Mouse (Mus musculus) neural tube, embryonic 13.5 days (tissue): ENCODE measurements around the gene Ppp1r26. TPM values are rescaled to one million over a fixed set of nuclear protein-coding genes. Genes with fewer than 3 reads are reported as not detected.
A peak's percentile ranks its signal among the peaks of the same experiment; 100 is the strongest.

Experiments used
- ATAC-seq: fragments of 200-750 bp; cut with Nextera tagmentation; 2 replicates; pipeline ENCODE4 v1.8.0; 2017; ENCODE audit warnings: low read depth, mild to moderate bottlenecking, moderate TSS enrichment, moderate library complexity
- H3K27ac ChIP-seq: fragments of 300-500 bp; sonication (generic); replicated peaks from 2 replicates; pipeline ENCODE4 v1.5.1; 2015; ENCODE audit warnings: moderate library complexity, mild to moderate bottlenecking, inconsistent platforms
- H3K27me3 ChIP-seq: fragments of 300-500 bp; sonication (generic); 2 replicates; pipeline ENCODE4 v1.6.1; 2015; ENCODE audit warnings: mild to moderate bottlenecking, inconsistent platforms
- H3K36me3 ChIP-seq: fragments of 300-500 bp; sonication (generic); 2 replicates; pipeline ENCODE4 v1.6.1; 2015; ENCODE audit warnings: mild to moderate bottlenecking, inconsistent platforms
- H3K4me1 ChIP-seq: fragments of 300-500 bp; sonication (generic); replicated peaks from 2 replicates; pipeline ENCODE4 v1.6.1; 2015; ENCODE audit warnings: inconsistent platforms
- H3K4me2 ChIP-seq: fragments of 300-500 bp; sonication (generic); 2 replicates; pipeline ENCODE4 v1.6.1; 2015; ENCODE audit warnings: inconsistent platforms, mild to moderate bottlenecking, moderate library complexity
- H3K4me3 ChIP-seq: fragments of 300-500 bp; sonication (generic); 2 replicates; pipeline ENCODE4 v1.5.1; 2015; ENCODE audit warnings: mild to moderate bottlenecking, inconsistent platforms
- H3K9ac ChIP-seq: fragments of 300-500 bp; sonication (generic); 2 replicates; pipeline ENCODE4 v1.6.1; 2015; ENCODE audit warnings: moderate library complexity, mild to moderate bottlenecking, inconsistent platforms
- H3K9me3 ChIP-seq: fragments of 300-500 bp; sonication (generic); 2 replicates; pipeline ENCODE4 v1.6.1; 2016; ENCODE audit warnings: inconsistent platforms
- WGBS: fragments of 180-500 bp; shearing (Covaris S2); methylation state at CpG from one replicate; pipeline ENCODE4 v1.1.7; 2015; 5-methylcytosine and 5-hydroxymethylcytosine counted together
- polyA plus RNA-seq: library from polyadenylated mRNA; unstranded; fragments of >200 nt; fragmentation: Nextera tagmentation; extraction: Ambion mirVana; gene quantifications from 2 replicates; pipeline ENCODE4 v1.2.1, GENCODE M21; 2015

Gene Ppp1r26
- polyA plus RNA-seq, 1 experiment from 2014 or later: 11.1 TPM

DNA sequence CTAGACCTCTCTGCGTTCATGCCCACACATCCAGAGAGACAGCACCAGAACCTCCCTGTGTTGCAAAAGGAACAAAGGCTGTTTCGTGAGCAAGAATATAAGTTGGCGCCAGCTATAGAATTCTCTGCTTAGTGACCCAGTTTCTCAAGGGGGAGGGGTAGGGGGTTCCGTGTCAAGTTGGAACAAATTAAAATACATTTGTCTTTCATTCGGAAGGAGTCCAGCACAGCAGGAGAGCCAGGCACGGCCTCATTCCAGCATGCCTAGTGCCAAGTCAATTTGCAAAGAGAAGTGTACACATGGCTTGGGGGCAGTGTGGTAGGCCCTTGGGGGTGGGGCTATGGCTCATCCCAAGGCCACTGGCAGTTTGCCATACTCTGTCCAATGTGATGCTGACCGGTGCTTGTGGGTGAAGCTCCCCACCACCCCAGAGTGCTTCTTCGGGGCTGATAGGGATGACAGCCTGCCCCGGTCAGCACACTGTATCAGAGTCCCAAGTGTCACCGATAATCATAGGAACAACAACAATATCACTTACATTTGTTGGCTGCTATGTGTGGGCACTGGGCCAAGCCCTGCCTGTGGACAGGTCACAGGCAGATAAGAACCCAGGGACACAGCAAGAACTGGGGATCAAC is 31.1 kb upstream of the Ppp1r26 start:
- Histone ChIP-seq H3K27me3 (no peaks in the 10 kb centered on the region; the same call in 1 of the 2 replicates), H3K4me1 (peaks cover 18% of the 10 kb centered on the region), H3K4me2 (no peak overlapping the region), H3K4me3 (no peak overlapping the region), H3K36me3 (no peaks in the 10 kb centered on the region), H3K9me3 (no peaks in the 10 kb centered on the region), H3K9ac (no peak overlapping the region), H3K27ac (peak overlapping the region; percentile 56; the same call in 1 of the 2 replicates)
- ATAC-seq: no peak
- 48% methylated on average over 10 of the region's 10 CpGs for WGBS

DNA sequence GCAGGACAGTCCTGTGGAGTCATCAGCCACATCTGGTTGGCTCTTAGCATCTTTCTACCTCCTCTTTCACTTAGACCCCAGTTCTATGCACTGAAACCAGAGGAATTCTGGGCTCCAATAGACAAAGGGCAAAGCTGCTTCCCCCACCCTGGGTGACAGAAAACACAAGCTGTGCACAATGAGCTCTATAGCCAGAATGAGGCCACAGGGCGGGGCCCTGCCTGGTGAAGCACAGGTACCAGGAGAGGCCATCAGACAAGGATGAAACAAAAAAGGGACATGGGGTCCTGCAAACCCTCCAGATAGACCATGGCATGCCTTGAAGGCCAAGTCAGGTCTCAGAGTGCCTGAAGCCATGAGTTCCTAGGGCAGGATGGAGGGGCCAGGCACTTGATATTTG is 30.1 kb upstream of the Ppp1r26 start:
- ATAC-seq: no peak
- H3K4me3 ChIP-seq: no peak overlapping the region
- H3K4me2 ChIP-seq: no peak overlapping the region
- H3K27me3 ChIP-seq: no peaks in the 10 kb centered on the region; the same call in 1 of the 2 replicates
- H3K4me1 ChIP-seq: peaks cover 18% of the 10 kb centered on the region
- H3K9ac ChIP-seq: no peak overlapping the region
- H3K9me3 ChIP-seq: no peaks in the 10 kb centered on the region
- H3K36me3 ChIP-seq: no peaks in the 10 kb centered on the region
- WGBS: 96% methylated on average over 1 of the region's 1 CpGs
- H3K27ac ChIP-seq: no peak overlapping the region

DNA sequence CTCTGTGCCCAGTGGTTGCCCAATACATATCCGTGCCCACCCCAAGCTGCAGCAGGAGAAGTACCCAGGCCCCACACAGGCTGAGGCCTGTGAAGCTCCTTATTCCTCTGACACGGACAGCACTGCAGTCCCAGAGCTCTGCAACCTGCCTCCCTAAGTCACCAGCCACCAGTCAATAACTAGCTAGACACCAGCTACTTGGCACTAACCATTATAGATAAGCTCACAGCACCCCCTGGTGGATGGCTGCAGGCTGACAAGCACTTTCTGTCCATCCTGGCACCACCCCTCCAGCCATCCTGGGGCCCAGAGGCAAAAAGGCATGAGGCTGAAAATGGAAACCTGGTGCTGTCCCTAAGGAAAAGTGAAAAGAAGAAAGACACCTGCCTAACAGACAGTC is 28.6 kb upstream of the Ppp1r26 start:
- Histone ChIP-seq H3K27ac (no peak overlapping the region), H3K27me3 (no peaks in the 10 kb centered on the region; the same call in 1 of the 2 replicates), H3K4me1 (peaks cover 18% of the 10 kb centered on the region), H3K9me3 (no peaks in the 10 kb centered on the region), H3K9ac (no peak overlapping the region), H3K4me2 (no peak overlapping the region), H3K36me3 (no peaks in the 10 kb centered on the region), H3K4me3 (no peak overlapping the region)
- ATAC-seq: peak; percentile 47; the same call in 1 of the 2 replicates
- WGBS: 42% methylated on average over 2 of the region's 2 CpGs

DNA sequence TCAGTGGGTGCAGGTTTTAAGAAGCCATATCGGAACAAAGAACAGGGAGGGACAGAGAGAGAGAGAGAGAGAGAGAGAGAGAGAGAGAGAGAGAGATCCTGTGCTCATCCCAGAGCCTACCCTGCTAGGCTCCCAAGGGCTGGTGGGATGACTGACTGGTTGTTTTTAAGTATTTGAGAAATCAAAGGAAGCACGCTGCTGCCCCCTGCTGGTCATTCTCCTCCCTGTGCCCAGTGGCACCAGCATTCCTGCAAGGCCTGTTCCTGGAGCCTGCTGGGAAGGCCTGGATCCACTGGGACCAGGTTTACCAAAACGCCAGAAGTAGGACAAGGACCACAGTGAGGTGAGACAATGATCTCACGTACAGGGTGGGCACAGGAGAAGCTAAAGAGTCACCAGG is 26.7 kb upstream of the Ppp1r26 start:
- no peak overlapping the region for H3K27ac ChIP-seq
- 15% methylated on average over 4 of the region's 4 CpGs for WGBS
- H3K9me3 ChIP-seq: no peaks in the 10 kb centered on the region
- peaks cover 13% of the 10 kb centered on the region for H3K4me1 ChIP-seq
- no peak for ATAC-seq
- no peaks in the 10 kb centered on the region for H3K36me3 ChIP-seq
- H3K9ac ChIP-seq: no peak overlapping the region
- no peaks in the 10 kb centered on the region; the same call in 1 of the 2 replicates for H3K27me3 ChIP-seq
- H3K4me2 ChIP-seq: no peak overlapping the region
- no peak overlapping the region for H3K4me3 ChIP-seq

DNA sequence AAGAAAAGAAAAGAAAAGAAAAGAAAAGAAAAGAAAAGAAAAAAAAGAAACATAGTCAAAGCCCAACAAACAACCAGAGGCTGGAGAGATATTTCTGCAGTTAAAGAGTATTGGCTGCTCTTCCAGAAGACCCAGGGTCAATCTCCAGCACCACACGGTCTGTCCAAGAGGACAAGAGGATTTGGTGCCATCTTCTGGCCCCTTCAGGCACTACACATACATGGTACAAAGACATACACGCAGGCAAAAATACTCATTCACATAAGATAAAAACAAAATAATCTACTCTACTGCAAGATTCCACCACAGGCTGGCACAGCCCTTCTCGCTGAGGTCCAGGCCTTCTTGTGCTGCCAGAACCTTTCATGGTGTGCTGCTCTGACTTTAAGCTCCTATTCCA is 23.4 kb upstream of the Ppp1r26 start:
- H3K9me3 ChIP-seq: no peaks in the 10 kb centered on the region
- 36% methylated on average over 3 of the region's 3 CpGs for WGBS
- ATAC-seq: no peak
- no peak overlapping the region for H3K27ac ChIP-seq
- no peak overlapping the region for H3K4me3 ChIP-seq
- H3K9ac ChIP-seq: no peak overlapping the region
- peaks cover 5% of the 10 kb centered on the region; the same call in 1 of the 2 replicates for H3K4me1 ChIP-seq
- H3K36me3 ChIP-seq: no peaks in the 10 kb centered on the region
- H3K4me2 ChIP-seq: no peak overlapping the region
- H3K27me3 ChIP-seq: no peaks in the 10 kb centered on the region; the same call in 1 of the 2 replicates

DNA sequence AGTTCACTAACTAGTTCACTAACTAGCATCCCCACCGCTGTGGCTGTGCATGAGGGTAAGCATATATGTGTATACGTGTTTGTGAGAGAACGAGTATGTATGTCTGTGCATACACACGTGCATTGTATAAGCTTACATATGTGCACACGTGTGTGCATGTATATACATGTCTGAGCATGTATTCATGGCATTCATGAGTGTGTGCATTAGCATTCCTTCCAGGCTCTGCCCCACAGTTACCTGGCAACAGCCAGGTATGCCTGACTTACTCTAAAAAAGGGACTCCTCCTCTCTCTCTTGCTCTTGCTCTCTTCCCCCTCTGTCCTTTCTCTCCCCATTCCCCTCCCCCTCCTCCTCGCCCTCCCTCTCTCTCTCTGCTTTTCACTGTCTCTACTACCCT is 19.4 kb upstream of the Ppp1r26 start:
- Histone ChIP-seq H3K27me3 (no peaks in the 10 kb centered on the region), H3K4me1 (peaks cover 5% of the 10 kb centered on the region; the same call in 1 of the 2 replicates), H3K36me3 (no peaks in the 10 kb centered on the region), H3K4me3 (no peak overlapping the region), H3K4me2 (no peak overlapping the region), H3K9me3 (no peaks in the 10 kb centered on the region), H3K9ac (no peak overlapping the region), H3K27ac (no peak overlapping the region)
- no peak for ATAC-seq
- WGBS: 83% methylated on average over 6 of the region's 6 CpGs

DNA sequence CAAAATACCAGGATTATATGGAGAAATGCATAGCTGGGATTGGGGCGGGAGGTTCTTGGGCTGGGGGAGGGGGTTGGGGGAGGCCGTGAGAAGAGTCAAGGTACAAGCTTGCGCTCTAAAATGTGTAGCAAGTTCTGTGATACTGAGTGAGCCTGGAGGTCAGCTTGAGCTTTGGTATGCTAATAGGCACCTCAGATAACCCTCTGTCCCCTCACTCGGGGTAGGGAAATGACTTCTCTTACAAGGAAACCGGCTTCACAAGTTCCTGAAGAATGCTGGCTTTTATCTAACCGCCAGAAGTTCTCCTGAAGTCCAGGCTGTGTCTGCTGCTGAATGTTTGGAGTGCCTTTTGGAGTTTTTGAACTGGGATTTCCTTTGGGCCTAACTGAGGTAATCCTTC is 15.8 kb upstream of the Ppp1r26 start:
- WGBS: 65% methylated on average over 6 of the region's 6 CpGs
- Histone ChIP-seq H3K4me2 (no peak overlapping the region), H3K9ac (no peak overlapping the region), H3K36me3 (no peaks in the 10 kb centered on the region), H3K4me3 (no peak overlapping the region), H3K4me1 (peaks cover 5% of the 10 kb centered on the region), H3K9me3 (no peaks in the 10 kb centered on the region), H3K27me3 (no peaks in the 10 kb centered on the region), H3K27ac (no peak overlapping the region)
- ATAC-seq: no peak

DNA sequence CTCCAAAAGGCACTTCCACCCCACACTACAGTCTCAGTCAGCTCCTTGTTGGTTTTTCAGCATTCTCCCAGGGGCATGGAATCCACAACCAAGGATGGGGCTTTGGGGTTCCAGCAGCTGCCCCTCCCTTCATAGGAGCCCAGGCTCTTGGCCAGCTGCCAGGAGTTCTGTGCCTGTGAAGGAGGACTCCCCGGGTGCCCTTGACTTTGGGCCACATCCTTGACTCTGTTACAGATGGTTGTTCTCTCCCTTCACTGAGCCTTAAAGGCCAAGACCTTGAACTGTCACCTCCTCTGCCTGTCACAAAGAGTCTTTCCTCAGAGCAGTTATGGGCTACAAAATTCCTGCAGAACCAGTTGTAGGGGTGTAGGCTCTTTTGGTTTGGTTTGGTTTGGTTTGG is 13.8 kb upstream of the Ppp1r26 start:
- H3K9ac ChIP-seq: no peak overlapping the region
- H3K4me1 ChIP-seq: peaks cover 5% of the 10 kb centered on the region
- WGBS: 21% methylated on average over 1 of the region's 1 CpGs

DNA sequence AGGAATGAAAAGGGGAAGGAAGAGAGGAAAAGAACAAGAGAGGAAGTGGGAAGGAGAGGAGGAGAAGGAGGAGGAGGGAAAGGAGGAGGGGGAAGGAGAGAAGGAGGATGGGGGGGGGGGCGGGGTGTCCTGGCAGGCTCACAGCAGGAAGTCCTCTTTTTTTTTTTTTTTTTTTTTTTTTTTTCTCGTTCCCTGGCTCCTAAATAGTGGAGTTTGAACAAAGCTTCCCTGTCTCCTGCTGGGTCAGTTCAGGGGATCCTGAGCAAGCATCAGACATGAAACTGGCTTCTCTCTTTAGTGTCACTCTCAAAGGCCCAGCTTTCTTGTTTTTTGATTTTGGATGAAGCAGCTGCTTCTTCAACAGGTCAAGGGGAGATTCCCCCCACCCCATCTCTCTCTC is 13.1 kb upstream of the Ppp1r26 start:
- Histone ChIP-seq H3K4me1 (peaks cover 5% of the 10 kb centered on the region), H3K27me3 (no peaks in the 10 kb centered on the region), H3K36me3 (no peaks in the 10 kb centered on the region), H3K9ac (no peak overlapping the region), H3K4me2 (no peak overlapping the region), H3K27ac (no peak overlapping the region), H3K4me3 (no peak overlapping the region), H3K9me3 (no peaks in the 10 kb centered on the region)
- WGBS: 0% methylated on average over 1 of the region's 2 CpGs
- ATAC-seq: no peak

More for the DNA sequence above, 13.8 kb upstream of the Ppp1r26 start:
- Histone ChIP-seq H3K4me3 (no peak overlapping the region), H3K27me3 (no peaks in the 10 kb centered on the region), H3K27ac (no peak overlapping the region), H3K4me2 (no peak overlapping the region), H3K36me3 (no peaks in the 10 kb centered on the region), H3K9me3 (no peaks in the 10 kb centered on the region)
- ATAC-seq: no peak

DNA sequence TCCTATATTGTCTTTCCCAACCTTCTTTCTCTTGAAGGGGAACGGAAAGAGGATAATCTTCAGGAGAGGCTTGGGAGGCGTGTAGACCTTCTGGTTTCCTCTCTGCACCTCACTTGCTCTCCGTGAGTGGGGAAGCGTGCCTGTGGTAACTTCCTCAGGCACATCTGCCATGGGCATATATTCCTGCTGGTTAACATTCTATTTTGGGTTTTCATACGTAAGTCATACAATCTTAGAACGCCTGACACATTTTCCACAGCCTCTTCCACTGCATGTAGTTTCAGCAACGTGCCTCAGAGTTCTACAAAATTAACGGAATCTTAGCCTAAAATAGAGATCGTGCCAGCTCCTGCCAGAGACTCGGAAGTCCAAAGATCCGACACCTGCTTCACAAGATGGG is 11.2 kb upstream of the Ppp1r26 start:
- ATAC-seq: no peak
- WGBS: 91% methylated on average over 11 of the region's 11 CpGs

DNA sequence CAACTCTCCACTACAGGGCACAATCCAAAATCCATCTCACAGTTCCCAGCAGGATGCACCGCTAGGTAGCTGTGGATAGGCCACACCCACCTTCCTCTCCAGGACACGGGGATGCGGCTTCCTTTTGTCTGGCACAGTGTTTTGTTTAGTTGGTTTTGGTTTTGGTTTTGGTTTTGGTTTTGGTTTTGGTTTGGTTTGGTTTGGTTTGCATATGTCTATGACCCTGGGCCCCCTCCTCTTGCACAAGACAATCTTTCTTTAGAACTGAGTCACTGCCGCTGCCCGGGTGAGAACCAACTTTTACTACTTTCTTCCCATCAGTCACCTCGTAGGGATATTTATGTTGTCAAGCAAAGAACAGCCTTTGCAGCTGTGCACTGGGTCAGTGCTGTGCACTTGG is 5.8 kb upstream of the Ppp1r26 start:
- no peak for ATAC-seq
- 67% methylated on average over 6 of the region's 6 CpGs for WGBS
- H3K4me2 ChIP-seq: no peak overlapping the region
- H3K36me3 ChIP-seq: no peaks in the 10 kb centered on the region
- no peak overlapping the region for H3K27ac ChIP-seq
- 0 out of 2 replicates have a peak, but pooled peaks cover 5% of the 10 kb centered on the region for H3K27me3 ChIP-seq
- H3K4me3 ChIP-seq: no peak overlapping the region
- peaks cover 4% of the 10 kb centered on the region for H3K4me1 ChIP-seq
- no peak overlapping the region for H3K9ac ChIP-seq
- no peaks in the 10 kb centered on the region for H3K9me3 ChIP-seq

More for the DNA sequence above, 11.2 kb upstream of the Ppp1r26 start:
- H3K27ac ChIP-seq: no peak overlapping the region
- H3K27me3 ChIP-seq: no peaks in the 10 kb centered on the region
- H3K4me3 ChIP-seq: no peak overlapping the region
- no peaks in the 10 kb centered on the region for H3K9me3 ChIP-seq
- peaks cover 5% of the 10 kb centered on the region for H3K4me1 ChIP-seq
- H3K9ac ChIP-seq: no peak overlapping the region
- no peak overlapping the region for H3K4me2 ChIP-seq
- no peaks in the 10 kb centered on the region for H3K36me3 ChIP-seq

DNA sequence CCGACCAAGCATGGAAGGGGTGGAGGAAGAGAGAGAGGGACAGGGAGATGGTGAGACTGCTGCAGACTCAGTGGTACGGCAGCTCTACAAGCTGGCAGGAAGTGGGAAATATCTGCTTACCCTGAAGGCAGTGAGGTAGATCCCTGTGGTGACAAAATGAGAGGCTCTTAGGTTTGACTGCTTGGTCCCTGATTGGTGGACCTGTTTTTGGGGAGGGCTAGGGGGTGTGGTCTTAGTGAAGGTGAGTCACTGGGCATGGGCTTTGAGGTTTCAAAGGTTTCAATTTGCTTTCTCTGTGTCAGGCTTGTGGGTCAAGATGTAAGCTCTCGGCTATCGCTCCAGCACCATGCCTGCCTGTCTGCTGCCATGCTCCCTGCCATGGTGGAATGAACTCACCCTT is 1.5 kb upstream of the Ppp1r26 start:
- peaks cover 23% of the 10 kb centered on the region for H3K4me1 ChIP-seq
- WGBS: 91% methylated on average over 4 of the region's 4 CpGs
- 0 out of 2 replicates have a peak, but pooled peaks cover 5% of the 10 kb centered on the region for H3K27me3 ChIP-seq
- no peak overlapping the region for H3K9ac ChIP-seq
- H3K4me2 ChIP-seq: no peak overlapping the region
- ATAC-seq: no peak
- peaks cover 4% of the 10 kb centered on the region for H3K36me3 ChIP-seq
- no peaks in the 10 kb centered on the region for H3K9me3 ChIP-seq
- H3K27ac ChIP-seq: no peak overlapping the region
- H3K4me3 ChIP-seq: no peak overlapping the region

DNA sequence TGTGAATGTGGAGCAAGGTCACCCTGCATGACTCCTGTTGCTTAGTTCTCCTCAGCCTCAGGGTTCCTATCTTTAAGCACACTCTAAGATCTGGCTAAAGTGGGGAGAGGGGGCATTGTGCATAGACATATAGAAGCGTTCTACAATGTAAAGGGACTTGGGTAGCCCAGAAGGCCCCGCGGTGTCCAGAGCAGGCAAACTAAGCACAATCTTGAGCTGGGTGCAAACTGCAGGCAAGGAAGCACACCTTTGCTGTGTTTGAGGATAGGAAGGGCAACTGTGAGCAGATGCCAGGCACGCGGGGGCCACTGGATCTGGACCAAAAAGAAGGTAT is 452 bp upstream of the Ppp1r26 start:
- peak; percentile 49 for ATAC-seq
- 8% methylated on average over 5 of the region's 5 CpGs for WGBS
- peak overlapping the region; percentile 83 for H3K27ac ChIP-seq
- peak overlapping the region; percentile 91 for H3K9ac ChIP-seq
- 0 out of 2 replicates have a peak, but pooled peaks cover 5% of the 10 kb centered on the region for H3K27me3 ChIP-seq
- peak overlapping the region; percentile 90 for H3K4me2 ChIP-seq
- no peaks in the 10 kb centered on the region for H3K9me3 ChIP-seq
- peaks cover 14% of the 10 kb centered on the region for H3K36me3 ChIP-seq
- H3K4me3 ChIP-seq: peak overlapping the region; percentile 72
- H3K4me1 ChIP-seq: peaks cover 23% of the 10 kb centered on the region
